Mouse (Mus musculus): ENCODE data around the gene Car5a. TPM values are rescaled to one million over a fixed set of nuclear protein-coding genes. Genes with fewer than 3 reads are reported as not detected.

Car5a gene
- polyA plus RNA-seq, 1 experiment from 2014 or later, result 0.12 TPM

GRCm38 (mm10) chr8:121911400-121911799 is 33.3 kb downstream of the Car5a start:
- H3K36me3 ChIP-seq (ENCODE audit: insufficient read depth, low read length), result no peaks in the 10 kb centered on the region
- no peak overlapping the region for H3K9ac ChIP-seq (ENCODE audit: low read depth, low read length)
- 88% methylated on average over 6 of the region's 6 CpGs for WGBS
- H3K27ac ChIP-seq, result no peak overlapping the region
- H3K4me1 ChIP-seq (replicated peaks; ENCODE audit: insufficient read depth, low read length), result peaks cover 5% of the 10 kb centered on the region; the same call in 1 of the 2 replicates
- no peak for ATAC-seq (replicated peaks; ENCODE audit: low FRiP score, low read depth)
- no peak for DNase-seq (ENCODE audit: low spot score)
- no peaks in the 10 kb centered on the region for H3K9me3 ChIP-seq (replicated peaks; ENCODE audit: low read length)
- TF ChIP-seq CTCF (IDR thresholded peaks at IDR 0.05; ENCODE audit: low read depth), result no peak
- no peak overlapping the region for H3K4me3 ChIP-seq (replicated peaks; ENCODE audit: low read depth, low read length)
- H3K4me2 ChIP-seq (ENCODE audit: low read length), result no peak overlapping the region
- H3K27me3 ChIP-seq (ENCODE audit: insufficient read depth, low read length), result no peaks in the 10 kb centered on the region

- Histone ChIP-seq H3K27me3 (ENCODE audit: insufficient read depth, low read length) (no peaks in the 10 kb centered on the region), H3K9me3 (replicated peaks; ENCODE audit: low read length) (no peaks in the 10 kb centered on the region), H3K4me2 (ENCODE audit: low read length) (no peak overlapping the region), H3K4me1 (replicated peaks; ENCODE audit: insufficient read depth, low read length) (peaks cover 13% of the 10 kb centered on the region; the same call in 1 of the 2 replicates), H3K36me3 (ENCODE audit: insufficient read depth, low read length) (no peaks in the 10 kb centered on the region), H3K9ac (ENCODE audit: low read depth, low read length) (no peak overlapping the region), H3K27ac (no peak overlapping the region), H3K4me3 (replicated peaks; ENCODE audit: low read depth, low read length) (no peak overlapping the region)
- DNase-seq (ENCODE audit: low spot score) (peak; percentile 77), ATAC-seq (replicated peaks; ENCODE audit: low FRiP score, low read depth) (no peak)
- 4% methylated on average over 6 of the region's 6 CpGs for WGBS
- peak; percentile 85 for TF ChIP-seq CTCF (IDR thresholded peaks at IDR 0.05; ENCODE audit: low read depth)
Measured at GRCm38 (mm10) chr8:121909663-121910062, 35.0 kb downstream of the Car5a start.

GRCm38 (mm10) chr8:121909148-121909541 is 35.6 kb downstream of the Car5a start:
- TF ChIP-seq CTCF (IDR thresholded peaks at IDR 0.05; ENCODE audit: low read depth), result no peak
- no peak for DNase-seq (ENCODE audit: low spot score)
- H3K27me3 ChIP-seq (ENCODE audit: insufficient read depth, low read length), result no peaks in the 10 kb centered on the region
- H3K27ac ChIP-seq, result no peak overlapping the region
- ATAC-seq (replicated peaks; ENCODE audit: low FRiP score, low read depth), result no peak
- H3K36me3 ChIP-seq (ENCODE audit: insufficient read depth, low read length), result no peaks in the 10 kb centered on the region
- H3K4me2 ChIP-seq (ENCODE audit: low read length), result no peak overlapping the region
- no peaks in the 10 kb centered on the region for H3K9me3 ChIP-seq (replicated peaks; ENCODE audit: low read length)
- H3K9ac ChIP-seq (ENCODE audit: low read depth, low read length), result no peak overlapping the region
- WGBS, result 68% methylated on average over 8 of the region's 8 CpGs
- no peak overlapping the region for H3K4me3 ChIP-seq (replicated peaks; ENCODE audit: low read depth, low read length)
- peaks cover 13% of the 10 kb centered on the region; the same call in 1 of the 2 replicates for H3K4me1 ChIP-seq (replicated peaks; ENCODE audit: insufficient read depth, low read length)

DNA sequence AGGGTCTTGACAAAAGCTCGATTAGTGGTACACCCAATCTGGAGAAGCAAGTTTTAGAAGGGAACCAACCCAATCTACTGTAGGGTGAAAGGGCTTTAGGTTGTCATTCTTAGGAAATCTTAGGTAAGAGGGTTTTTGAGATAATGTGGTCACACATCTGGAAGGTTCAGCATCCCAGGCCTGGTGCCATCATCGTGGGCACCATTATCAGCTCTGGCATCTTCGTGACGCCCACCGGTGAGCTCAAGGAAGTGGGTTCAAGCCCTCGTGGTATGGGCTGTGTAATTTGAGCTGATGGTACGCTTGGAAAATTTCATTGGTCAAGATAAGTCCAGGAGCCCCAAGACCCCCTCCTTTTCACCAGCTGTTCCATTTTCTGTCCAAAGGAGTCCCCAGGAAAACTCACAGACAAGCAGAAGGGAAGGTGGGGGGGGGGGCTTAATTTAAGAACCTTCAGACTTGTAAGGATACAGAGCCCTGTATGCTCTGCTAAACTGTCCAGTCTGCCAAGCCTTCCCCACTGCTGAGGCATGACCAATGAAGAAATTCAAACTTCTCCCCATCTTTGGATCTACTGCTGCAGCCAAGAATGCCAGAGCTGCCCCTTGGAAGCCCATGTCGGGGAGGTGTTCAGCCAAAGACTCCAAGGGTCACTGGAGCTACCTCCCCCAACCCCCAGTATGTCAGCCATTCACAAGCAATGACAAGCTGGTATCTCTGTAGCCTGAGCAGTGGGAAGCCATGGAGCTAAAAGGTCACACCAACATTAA is 36.1 kb downstream of the Car5a start:
- Histone ChIP-seq H3K4me3 (replicated peaks; ENCODE audit: low read depth, low read length) (0 out of 2 replicates have a peak overlapping the region, but pooled peaks have one; percentile 69), H3K36me3 (ENCODE audit: insufficient read depth, low read length) (no peaks in the 10 kb centered on the region), H3K9ac (ENCODE audit: low read depth, low read length) (no peak overlapping the region), H3K4me1 (replicated peaks; ENCODE audit: insufficient read depth, low read length) (peaks cover 13% of the 10 kb centered on the region; the same call in 1 of the 2 replicates), H3K27me3 (ENCODE audit: insufficient read depth, low read length) (no peaks in the 10 kb centered on the region), H3K4me2 (ENCODE audit: low read length) (no peak overlapping the region), H3K9me3 (replicated peaks; ENCODE audit: low read length) (no peaks in the 10 kb centered on the region), H3K27ac (no peak overlapping the region)
- WGBS, result 43% methylated on average over 8 of the region's 8 CpGs
- ATAC-seq (replicated peaks; ENCODE audit: low FRiP score, low read depth) (no peak), DNase-seq (ENCODE audit: low spot score) (no peak)
- TF ChIP-seq CTCF (IDR thresholded peaks at IDR 0.05; ENCODE audit: low read depth), result no peak

- Histone ChIP-seq H3K36me3 (ENCODE audit: insufficient read depth, low read length) (no peaks in the 10 kb centered on the region), H3K9me3 (replicated peaks; ENCODE audit: low read length) (no peaks in the 10 kb centered on the region), H3K27ac (no peak within 1 kb of the TSS), H3K4me1 (replicated peaks; ENCODE audit: insufficient read depth, low read length) (peaks cover 13% of the 10 kb centered on the region; the same call in 1 of the 2 replicates), H3K9ac (ENCODE audit: low read depth, low read length) (peak within 1 kb of the TSS; percentile 67), H3K27me3 (ENCODE audit: insufficient read depth, low read length) (no peaks in the 10 kb centered on the region), H3K4me3 (replicated peaks; ENCODE audit: low read depth, low read length) (peak within 1 kb of the TSS; percentile 69), H3K4me2 (ENCODE audit: low read length) (peak within 1 kb of the TSS; percentile 100)
- TF ChIP-seq CTCF (IDR thresholded peaks at IDR 0.05; ENCODE audit: low read depth), result no peak
- ATAC-seq (replicated peaks; ENCODE audit: low FRiP score, low read depth) (peak; percentile 89), DNase-seq (ENCODE audit: low spot score) (peak; percentile 99)
- under 1% methylated on average over 59 of the region's 61 CpGs for WGBS
Measured at GRCm38 (mm10) chr8:121907587-121908248, 37.0 kb downstream of the Car5a start, which contains the start of gene Slc7a5. Gene Slc7a5, minus strand, starts transcription at chr8:121907694.

Measured in kidney, postnatal 0 days (tissue).